In genomic region chr19:3471218-3471617, GRCm38 (mm10) we compare ENCODE assay signal across 29 mouse cellular contexts. TPM values are rescaled to one million over a fixed set of nuclear protein-coding genes. Genes with fewer than 3 reads are reported as not detected.
DNase-seq lines count a peak whose midpoint lies in the region; ATAC-seq and TF ChIP-seq lines count a peak whose summit lies in the region.
"Had no signal": no experiment of that assay in that cellular context is flagged by ENCODE, and none has a peak within 500 bp of the region (broad histone marks: within the 10 kb centered on the region; RNA-seq: fewer than 3 reads in every experiment).

No protein-coding gene starts in this region.

- no peaks in the 10 kb centered on the region for H3K27me3 ChIP-seq in intestine, postnatal 0 days (replicated peaks; ENCODE audit: control insufficient read depth, insufficient read depth, low read length)
- H3K27me3 ChIP-seq in intestine, embryonic 15.5 days (replicated peaks), result no peaks in the 10 kb centered on the region
- H3K27me3 ChIP-seq: embryonic facial prominence, embryonic 12.5 days; embryonic facial prominence, embryonic 15.5 days; heart, embryonic 15.5 days had no signal

- H3K4me2 ChIP-seq in intestine, postnatal 0 days (replicated peaks; ENCODE audit: low read depth), result no peak overlapping the region
- H3K4me2 ChIP-seq in intestine, embryonic 15.5 days (replicated peaks), result no peak overlapping the region
- H3K4me2 ChIP-seq: embryonic facial prominence, embryonic 12.5 days; embryonic facial prominence, embryonic 15.5 days; heart, embryonic 11.5 days; heart, embryonic 15.5 days; hindbrain, embryonic 14.5 days had no signal

- H3K4me1 ChIP-seq in intestine, postnatal 0 days (replicated peaks; ENCODE audit: control insufficient read depth, insufficient read depth, low read length), result no peaks in the 10 kb centered on the region
- no peaks in the 10 kb centered on the region for H3K4me1 ChIP-seq in intestine, embryonic 15.5 days (replicated peaks)
- H3K4me1 ChIP-seq: embryonic facial prominence, embryonic 12.5 days; embryonic facial prominence, embryonic 15.5 days; heart, embryonic 15.5 days had no signal

- no peak for ATAC-seq in intestine, postnatal 0 days
- no peak for ATAC-seq in intestine, embryonic 15.5 days
- peak; percentile 23 for ATAC-seq in activated CD4-positive, CD25-positive, alpha-beta regulatory T cell, adult 4 months
- peak; percentile 59 to 69; a peak in 3 of 4 replicates for ATAC-seq in hematopoietic stem cell, adult 5-6 weeks (replicated peaks in 1 of 2; ENCODE audit: insufficient read depth in 1 of 2, low FRiP score in 2 of 2, low TSS enrichment in 1 of 2, low read depth in 1 of 2, poor library complexity in 2 of 2, severe bottlenecking in 2 of 2)
- ATAC-seq: CD4-positive, CD25-positive, alpha-beta regulatory T cell, adult 4 months; forebrain, embryonic 14.5 days; forebrain, postnatal 0 days; hindbrain, postnatal 0 days had no signal

- H3K9ac ChIP-seq in intestine, postnatal 0 days (ENCODE audit: low read depth, low read length), result no peak overlapping the region
- H3K9ac ChIP-seq in intestine, embryonic 15.5 days, result no peak overlapping the region
- H3K9ac ChIP-seq: embryonic facial prominence, embryonic 12.5 days; embryonic facial prominence, embryonic 15.5 days; forebrain, postnatal 0 days; heart, embryonic 15.5 days; hindbrain, embryonic 14.5 days had no signal

- H3K27ac ChIP-seq in intestine, postnatal 0 days (ENCODE audit: low read depth, low read length), result 0 out of 2 replicates have a peak overlapping the region, but pooled peaks have one; percentile 35
- H3K27ac ChIP-seq in intestine, embryonic 15.5 days, result no peak overlapping the region
- H3K27ac ChIP-seq: embryonic facial prominence, embryonic 12.5 days; embryonic facial prominence, embryonic 15.5 days; heart, embryonic 15.5 days; hindbrain, embryonic 14.5 days; hindbrain, postnatal 0 days had no signal

- WGBS in intestine, postnatal 0 days, result 83% methylated on average over 2 of the region's 2 CpGs
- 87% methylated on average over 2 of the region's 2 CpGs for WGBS in intestine, embryonic 15.5 days

- TF ChIP-seq CTCF in intestine, postnatal 0 days (IDR thresholded peaks at IDR 0.05; ENCODE audit: low read depth), result no peak

- intact Hi-C loops in left cerebral cortex, postnatal 14 days (cut with DNase I), result no loop called here

- H3K36me3 ChIP-seq in intestine, postnatal 0 days (ENCODE audit: control insufficient read depth, insufficient read depth), result peaks cover 82% of the 10 kb centered on the region
- peaks cover 43% of the 10 kb centered on the region for H3K36me3 ChIP-seq in intestine, embryonic 15.5 days

- no peak for DNase-seq in c-Kit-positive CD71-positive TER-119-positive erythroid progenitor cells, embryonic 14.5 days (ENCODE audit: low spot score)
- DNase-seq in gastrocnemius, postnatal 25 days, result no peak
- no peak for DNase-seq in right cerebral cortex, postnatal 14 days
- DNase-seq in left cerebral cortex, postnatal 14 days (ENCODE audit: low spot score in 2 of 2), result no peak
- DNase-seq: adrenal gland, adult 2 months; adrenal gland, postnatal 14 days; B cell, adult 2 months; cerebellum, adult 18-20 months; cerebellum, adult 9-10 months; cerebellum, postnatal 14 days; forebrain, postnatal 0 days; gastrocnemius, postnatal 36 days; heart, adult 11 months; heart, postnatal 10 days; heart, postnatal 36 days; kidney, adult 18-20 months had no signal

- H3K4me3 ChIP-seq in intestine, postnatal 0 days (ENCODE audit: low read depth, low read length), result no peak overlapping the region
- no peak overlapping the region for H3K4me3 ChIP-seq in intestine, embryonic 15.5 days (replicated peaks)
- H3K4me3 ChIP-seq: embryonic facial prominence, embryonic 12.5 days; embryonic facial prominence, embryonic 15.5 days; heart, embryonic 15.5 days had no signal

- no peaks in the 10 kb centered on the region for H3K9me3 ChIP-seq in intestine, postnatal 0 days (ENCODE audit: control insufficient read depth)
- no peaks in the 10 kb centered on the region for H3K9me3 ChIP-seq in intestine, embryonic 15.5 days
- H3K9me3 ChIP-seq: embryonic facial prominence, embryonic 12.5 days; embryonic facial prominence, embryonic 15.5 days; heart, embryonic 15.5 days had no signal

RNA-seq across cellular contexts. Expression of gene Gal, which starts 56.9 kb away (rescaled TPM):
- 38.7 and 42.3 TPM in 2 replicates for polyA plus RNA-seq in intestine, postnatal 0 days (2015; fragmentation: Nextera tagmentation; extraction: Ambion mirVana)
- 15.6 and 16.4 TPM in 2 replicates for polyA plus RNA-seq in intestine, embryonic 15.5 days (2015; fragmentation: Nextera tagmentation; extraction: Ambion mirVana)
- 1 to 10 TPM in 1 of 2 experiments, not detected in 1; 2.1 TPM for polyA plus RNA-seq in activated CD4-positive, CD25-positive, alpha-beta regulatory T cell, adult 4 months (2017; shearing (Covaris generic))
- total RNA-seq in hematopoietic stem cell, adult 5-6 weeks (2017), result not detected in 2 replicates
- under 1 TPM; 0.49 to 0.72 TPM for total RNA-seq in gastrocnemius, postnatal 25 days (2021)
- 1 to 10 TPM in 1 of 2 experiments, under 1 TPM in 1; 0.64 to 1.0 TPM for total RNA-seq in left cerebral cortex, postnatal 14 days (2021)
- total RNA-seq: heart, adult 8-10 months; heart, postnatal 10 days; heart, postnatal 36 days had no signal

Comparison
In these comparisons a context has a peak if more than half of its experiments do, and no peak if none do; other contexts are left out.
1. ATAC-seq: peak in activated CD4-positive, CD25-positive, alpha-beta regulatory T cell, adult 4 months (single experiment) and hematopoietic stem cell, adult 5-6 weeks (2 of 2); none in intestine, postnatal 0 days (single experiment) and intestine, embryonic 15.5 days (single experiment).